ENCODE assay signal across 11 mouse cellular contexts in the genomic region with DNA sequence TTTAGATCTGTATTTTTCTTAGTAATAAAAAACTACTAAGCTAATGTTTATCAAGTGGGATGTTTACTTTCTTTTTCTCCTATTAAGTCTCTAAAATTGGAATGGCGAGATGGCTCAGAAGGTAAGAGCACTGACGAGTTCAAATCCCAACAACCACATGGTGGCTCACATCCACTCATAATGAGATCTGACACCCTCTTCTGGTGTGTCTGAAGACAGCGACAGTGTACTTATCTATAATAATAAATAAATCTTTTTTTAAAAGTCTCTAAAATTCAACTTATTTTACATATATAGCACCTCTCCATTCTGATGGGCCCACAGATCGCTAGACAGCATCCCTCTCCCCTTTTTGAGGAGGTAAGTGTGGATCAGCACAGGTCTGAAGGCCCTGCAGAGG. TPM values are rescaled to one million over a fixed set of nuclear protein-coding genes. Genes with fewer than 3 reads are reported as not detected.
DNase-seq lines count a peak whose midpoint lies in the region; ATAC-seq and TF ChIP-seq lines count a peak whose summit lies in the region.
"Had no signal": no experiment of that assay in that cellular context is flagged by ENCODE, and none has a peak within 500 bp of the region (broad histone marks: within the 10 kb centered on the region; RNA-seq: fewer than 3 reads in every experiment).

No protein-coding gene starts in this region.

- TF ChIP-seq CTCF in bone marrow macrophage, adult 2 months (IDR thresholded peaks at IDR 0.05; ENCODE audit: low read depth, low read length) = no peak

- TF ChIP-seq POLR2A in bone marrow macrophage, adult 2 months (IDR thresholded peaks at IDR 0.05; ENCODE audit: borderline replicate concordance, low read depth, low read length) = no peak

- ATAC-seq in heart, embryonic 15.5 days (replicated peaks; ENCODE audit: insufficient number of reproducible peaks, insufficient read depth, low FRiP score, low read depth) = no peak
- no peak for ATAC-seq in hindbrain, embryonic 12.5 days (ENCODE audit: low FRiP score)

- H3K4me3 ChIP-seq in heart, embryonic 15.5 days = no peak overlapping the region
- H3K4me3 ChIP-seq in bone marrow macrophage, adult 2 months (ENCODE audit: insufficient read depth, low read length) = peak overlapping the region; percentile 34
- H3K4me3 ChIP-seq in hindbrain, embryonic 12.5 days = no peak overlapping the region
- H3K4me3 ChIP-seq in macrophage (ENCODE audit: inconsistent target) = peak overlapping the region; percentile 73; the same call in 1 of the 2 replicates

- 57% methylated on average over 4 of the region's 4 CpGs for WGBS in heart, embryonic 15.5 days
- WGBS in hindbrain, embryonic 12.5 days = 62% methylated on average over 4 of the region's 4 CpGs
- WGBS in macrophage (ENCODE audit: missing documents) = 71% methylated on average over 4 of the region's 4 CpGs

- H3K27me3 ChIP-seq in heart, embryonic 15.5 days = no peaks in the 10 kb centered on the region
- no peaks in the 10 kb centered on the region for H3K27me3 ChIP-seq in hindbrain, embryonic 12.5 days

- H3K9me3 ChIP-seq in heart, embryonic 15.5 days (replicated peaks) = no peaks in the 10 kb centered on the region
- no peaks in the 10 kb centered on the region for H3K9me3 ChIP-seq in hindbrain, embryonic 12.5 days (replicated peaks)

- peak overlapping the region; percentile 96 for H3K4me2 ChIP-seq in heart, embryonic 15.5 days
- H3K4me2 ChIP-seq in hindbrain, embryonic 12.5 days (replicated peaks) = peak overlapping the region; percentile 94

- peaks cover 26% of the 10 kb centered on the region for H3K4me1 ChIP-seq in heart, embryonic 15.5 days (replicated peaks)
- H3K4me1 ChIP-seq in bone marrow macrophage, adult 2 months (ENCODE audit: control insufficient read depth, insufficient read depth, low read length) = peaks cover 17% of the 10 kb centered on the region
- H3K4me1 ChIP-seq in hindbrain, embryonic 12.5 days = peaks cover 18% of the 10 kb centered on the region

- no peak overlapping the region for H3K9ac ChIP-seq in heart, embryonic 15.5 days
- peak overlapping the region; percentile 72; the same call in 1 of the 2 replicates for H3K9ac ChIP-seq in hindbrain, embryonic 12.5 days

- peaks cover 52% of the 10 kb centered on the region for H3K79me2 ChIP-seq in macrophage (ENCODE audit: inconsistent target)

- peak overlapping the region; percentile 4; the same call in 1 of the 2 replicates for H3K27ac ChIP-seq in heart, embryonic 15.5 days
- no peak overlapping the region for H3K27ac ChIP-seq in bone marrow macrophage, adult 2 months (ENCODE audit: insufficient read depth, low read depth, low read length)
- H3K27ac ChIP-seq in hindbrain, embryonic 12.5 days = no peak overlapping the region
- no peak overlapping the region for H3K27ac ChIP-seq in macrophage

- DNase-seq in heart, adult 18-20 months = no peak
- DNase-seq in retina, postnatal 1 day = no peak
- DNase-seq in thymus, postnatal 10 days (ENCODE audit: low spot score in 2 of 2) = no peak
- DNase-seq in frontal cortex, postnatal 25 days (ENCODE audit: low spot score in 2 of 2) = no peak

- H3K36me3 ChIP-seq in heart, embryonic 15.5 days = 0 out of 2 replicates have a peak, but pooled peaks cover 3% of the 10 kb centered on the region
- H3K36me3 ChIP-seq in hindbrain, embryonic 12.5 days = peaks cover 8% of the 10 kb centered on the region; the same call in 1 of the 2 replicates
- H3K36me3 ChIP-seq in macrophage (ENCODE audit: inconsistent target) = peaks cover 14% of the 10 kb centered on the region

RNA-seq across cellular contexts. Expression of gene Galns, which starts 1.1 kb away (rescaled TPM):
- polyA plus RNA-seq in heart, embryonic 15.5 days (2015; fragmentation: Nextera tagmentation; extraction: Ambion mirVana) = 8.0 and 12.2 TPM in 2 replicates
- total RNA-seq in heart, adult 18-20 months (2021) = 1 to 10 TPM; 3.6 to 4.0 TPM
- 32.8 and 36.7 TPM in 2 replicates for polyA plus RNA-seq in bone marrow macrophage, adult 2 months (2012; ENCODE audit: insufficient read depth, insufficient read length, missing spikeins)
- polyA plus RNA-seq in hindbrain, embryonic 12.5 days (2016; fragmentation: Nextera tagmentation; extraction: Ambion mirVana) = 6.3 and 6.9 TPM in 2 replicates
- total RNA-seq in macrophage (2018; cell fraction: chromatin; rRNA removed) = 10 to 100 TPM; 10.3 to 60.8 (median 33.9) TPM
- 100 to 1,000 TPM in 8 of 26 experiments, 10 to 100 TPM in 18; 70.1 to 132 (median 87.3) TPM for total RNA-seq in macrophage (2018; cell fraction: cytosol; rRNA removed)
- 100 to 1,000 TPM in 6 of 26 experiments, 10 to 100 TPM in 20; 33.0 to 130 (median 90.1) TPM for total RNA-seq in macrophage (2018; cell fraction: nucleus; rRNA removed)
- polyA plus RNA-seq in macrophage (2018) = 70.7 to 140 TPM (median 99.8 TPM) in 3 replicates

RNA-seq across cellular contexts. Expression of gene Trappc2l, which starts 1.2 kb away (rescaled TPM):
- 47.1 and 56.2 TPM in 2 replicates for polyA plus RNA-seq in heart, embryonic 15.5 days (2015; fragmentation: Nextera tagmentation; extraction: Ambion mirVana)
- total RNA-seq in heart, adult 18-20 months (2021) = 10 to 100 TPM; 62.0 to 69.1 TPM
- polyA plus RNA-seq in bone marrow macrophage, adult 2 months (2012; ENCODE audit: insufficient read depth, insufficient read length, missing spikeins) = 55.0 and 59.6 TPM in 2 replicates
- polyA plus RNA-seq in hindbrain, embryonic 12.5 days (2016; fragmentation: Nextera tagmentation; extraction: Ambion mirVana) = 48.2 and 52.6 TPM in 2 replicates
- total RNA-seq in macrophage (2018; cell fraction: chromatin; rRNA removed) = 100 to 1,000 TPM in 1 of 26 experiments, 10 to 100 TPM in 24, 1 to 10 TPM in 1; 9.3 to 112 (median 48.1) TPM
- total RNA-seq in macrophage (2018; cell fraction: cytosol; rRNA removed) = 10 to 100 TPM; 46.6 to 71.7 (median 62.5) TPM
- 10 to 100 TPM; 19.8 to 65.7 (median 38.5) TPM for total RNA-seq in macrophage (2018; cell fraction: nucleus; rRNA removed)
- 54.4 to 79.3 TPM (median 76.9 TPM) in 3 replicates for polyA plus RNA-seq in macrophage (2018)

RNA-seq across cellular contexts. Expression of gene Pabpn1l, which starts 12.3 kb away (rescaled TPM):
- polyA plus RNA-seq in heart, embryonic 15.5 days (2015; fragmentation: Nextera tagmentation; extraction: Ambion mirVana) = not detected in 2 replicates
- total RNA-seq in heart, adult 18-20 months (2021) = not detected
- not detected in 2 replicates for polyA plus RNA-seq in bone marrow macrophage, adult 2 months (2012; ENCODE audit: insufficient read depth, insufficient read length, missing spikeins)
- polyA plus RNA-seq in hindbrain, embryonic 12.5 days (2016; fragmentation: Nextera tagmentation; extraction: Ambion mirVana) = not detected in 2 replicates
- not detected for total RNA-seq in macrophage (2018; cell fraction: chromatin; rRNA removed)
- not detected for total RNA-seq in macrophage (2018; cell fraction: cytosol; rRNA removed)
- total RNA-seq in macrophage (2018; cell fraction: nucleus; rRNA removed) = not detected
- not detected in 3 replicates for polyA plus RNA-seq in macrophage (2018)
- total RNA-seq: common myeloid progenitor, adult 5-6 weeks; gastrocnemius, postnatal 4 days; left cerebral cortex, postnatal 14 days had no signal

RNA-seq across cellular contexts. Expression of gene Aprt, which starts 33.5 kb away (rescaled TPM):
- 163 and 208 TPM in 2 replicates for polyA plus RNA-seq in heart, embryonic 15.5 days (2015; fragmentation: Nextera tagmentation; extraction: Ambion mirVana)
- total RNA-seq in heart, adult 18-20 months (2021) = 10 to 100 TPM; 40.8 to 42.7 TPM
- polyA plus RNA-seq in bone marrow macrophage, adult 2 months (2012; ENCODE audit: insufficient read depth, insufficient read length, missing spikeins) = 187 and 203 TPM in 2 replicates
- 160 and 185 TPM in 2 replicates for polyA plus RNA-seq in hindbrain, embryonic 12.5 days (2016; fragmentation: Nextera tagmentation; extraction: Ambion mirVana)
- 10 to 100 TPM; 16.7 to 82.3 (median 52.8) TPM for total RNA-seq in macrophage (2018; cell fraction: chromatin; rRNA removed)
- total RNA-seq in macrophage (2018; cell fraction: cytosol; rRNA removed) = 100 to 1,000 TPM; 122 to 199 (median 155) TPM
- 100 to 1,000 TPM in 4 of 26 experiments, 10 to 100 TPM in 22; 46.0 to 149 (median 72.7) TPM for total RNA-seq in macrophage (2018; cell fraction: nucleus; rRNA removed)
- 89.7 to 305 TPM (median 145 TPM) in 3 replicates for polyA plus RNA-seq in macrophage (2018)

RNA-seq across cellular contexts. Expression of gene Cdt1, which starts 42.4 kb away (rescaled TPM):
- polyA plus RNA-seq in heart, embryonic 15.5 days (2015; fragmentation: Nextera tagmentation; extraction: Ambion mirVana) = 24.5 and 28.4 TPM in 2 replicates
- total RNA-seq in heart, adult 18-20 months (2021) = 1 to 10 TPM; 2.5 to 2.8 TPM
- polyA plus RNA-seq in bone marrow macrophage, adult 2 months (2012; ENCODE audit: insufficient read depth, insufficient read length, missing spikeins) = 18.5 and 22.9 TPM in 2 replicates
- polyA plus RNA-seq in hindbrain, embryonic 12.5 days (2016; fragmentation: Nextera tagmentation; extraction: Ambion mirVana) = 22.7 and 23.9 TPM in 2 replicates
- total RNA-seq in macrophage (2018; cell fraction: chromatin; rRNA removed) = 10 to 100 TPM in 24 of 26 experiments, 1 to 10 TPM in 2; 5.9 to 60.1 (median 21.2) TPM
- 10 to 100 TPM; 14.4 to 42.5 (median 21.0) TPM for total RNA-seq in macrophage (2018; cell fraction: cytosol; rRNA removed)
- 10 to 100 TPM; 11.5 to 96.2 (median 21.4) TPM for total RNA-seq in macrophage (2018; cell fraction: nucleus; rRNA removed)
- polyA plus RNA-seq in macrophage (2018) = 11.1 to 84.7 TPM (median 15.5 TPM) in 3 replicates

Comparison
In these comparisons a context has a peak if more than half of its experiments do, and no peak if none do; other contexts are left out.
1. H3K4me3 ChIP-seq: peak in bone marrow macrophage, adult 2 months (single experiment) and macrophage (single experiment); none in heart, embryonic 15.5 days (single experiment) and hindbrain, embryonic 12.5 days (single experiment).